Mouse (Mus musculus) liver, adult 2 months (tissue): ENCODE measurements around the gene Dlk2.

Experiments
- CTCF ChIP-seq: fragments of 200-500 bp; IDR thresholded peaks from 2 replicates; pipeline ENCODE4 v1.5.1; 2011; ENCODE audit warnings: low read depth, low read length, control low read depth
- POLR2A ChIP-seq: fragments of 200-500 bp; IDR thresholded peaks from 2 replicates; pipeline ENCODE4 v1.6.1; 2011; ENCODE audit warnings: low read length, control low read depth; ENCODE audit not compliant: insufficient read depth; ENCODE audit errors: extremely low read depth

DNA sequence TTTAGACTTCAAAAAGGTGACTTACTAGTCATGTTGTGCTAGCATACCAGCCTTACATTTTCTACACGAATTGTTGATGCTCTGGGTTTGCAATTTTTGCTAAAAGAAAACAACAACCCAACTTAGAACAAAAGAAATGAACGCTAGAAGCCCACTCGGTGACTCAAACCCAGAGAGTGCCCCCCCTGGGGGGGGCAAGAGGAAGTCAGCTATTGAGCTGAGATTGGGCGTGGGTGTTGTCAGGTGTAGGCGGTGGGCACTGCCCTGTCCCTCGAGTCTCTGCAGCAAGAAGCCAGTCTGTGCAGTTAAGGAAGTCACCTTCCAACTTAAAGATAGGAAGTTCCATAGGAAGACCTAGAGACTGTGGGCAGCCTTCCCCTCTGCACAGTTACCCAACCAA is 620 bp upstream of the Dlk2 start:
- TF ChIP-seq POLR2A: no peak
- no peak for TF ChIP-seq CTCF
